Mouse (Mus musculus): ENCODE measurements at regions not wholly inside any gene's neighbourhood (a gene's known extent, or its start where the extent isn't known, plus 50 kb on each side); places are given as distances from the start of the nearest gene placed in this dataset.

DNA sequence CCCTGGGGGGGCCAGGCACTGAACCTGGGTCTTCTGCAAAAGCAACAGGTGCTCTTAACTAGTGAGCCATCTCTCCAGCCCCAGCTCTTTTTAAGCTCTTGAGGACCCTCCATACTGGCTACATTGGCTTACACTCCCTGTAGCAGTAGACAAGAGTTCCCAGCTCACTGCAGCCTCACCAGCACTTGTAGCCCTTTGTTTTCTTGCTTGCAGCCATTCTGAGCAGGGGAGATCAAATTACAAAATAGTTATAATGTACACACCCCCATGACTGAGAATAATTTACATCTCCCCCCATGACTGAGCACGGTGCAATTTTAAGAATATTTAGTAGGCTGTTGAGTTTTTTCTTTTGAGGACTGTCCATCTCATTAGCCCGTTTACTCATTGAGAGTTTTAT is 165.8 kb upstream of the Prep start:
- Histone ChIP-seq H3K36me3 (ENCODE audit: control insufficient read depth, insufficient read depth, low read length) (no peaks in the 10 kb centered on the region), H3K27me3 (replicated peaks; ENCODE audit: control insufficient read depth, insufficient read depth, low read length) (no peaks in the 10 kb centered on the region), H3K9ac (ENCODE audit: low read depth, low read length) (no peak overlapping the region), H3K4me2 (no peak overlapping the region), H3K9me3 (ENCODE audit: control insufficient read depth, low read length) (no peaks in the 10 kb centered on the region), H3K4me1 (replicated peaks; ENCODE audit: control insufficient read depth, insufficient read depth, low read length) (no peaks in the 10 kb centered on the region), H3K27ac (ENCODE audit: low read depth, low read length) (no peak overlapping the region), H3K4me3 (ENCODE audit: low read depth, low read length) (no peak overlapping the region)
- WGBS, result 82% methylated on average over 2 of the region's 2 CpGs
- no peak for ATAC-seq (replicated peaks; ENCODE audit: low FRiP score)
- DNase-seq (ENCODE audit: low spot score), result no peak

DNA sequence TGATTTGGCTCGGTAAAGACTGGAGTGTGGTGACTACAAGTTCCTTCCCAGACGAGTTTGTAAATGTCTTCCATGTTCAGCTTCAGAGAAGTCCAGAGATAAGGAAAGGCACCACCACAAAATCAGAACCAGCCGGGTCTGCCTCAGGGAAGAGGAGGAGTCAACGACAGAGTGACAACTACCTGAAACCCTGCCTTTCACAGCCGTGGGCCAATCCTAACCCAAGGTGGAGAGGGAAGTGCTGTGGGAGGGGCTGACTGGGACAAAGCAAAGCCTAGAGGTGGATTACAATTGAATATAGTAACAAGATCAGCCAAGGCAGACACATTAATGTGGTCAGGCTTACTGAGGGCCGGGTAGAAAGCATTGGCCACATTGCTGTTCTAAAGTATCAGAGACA is 174.9 kb upstream of the Prep start:
- ATAC-seq (replicated peaks; ENCODE audit: low FRiP score) (no peak), DNase-seq (ENCODE audit: low spot score) (no peak)
- Histone ChIP-seq H3K4me1 (replicated peaks; ENCODE audit: control insufficient read depth, insufficient read depth, low read length) (no peaks in the 10 kb centered on the region), H3K27me3 (replicated peaks; ENCODE audit: control insufficient read depth, insufficient read depth, low read length) (no peaks in the 10 kb centered on the region), H3K9ac (ENCODE audit: low read depth, low read length) (no peak overlapping the region), H3K36me3 (ENCODE audit: control insufficient read depth, insufficient read depth, low read length) (no peaks in the 10 kb centered on the region), H3K27ac (ENCODE audit: low read depth, low read length) (no peak overlapping the region), H3K9me3 (ENCODE audit: control insufficient read depth, low read length) (no peaks in the 10 kb centered on the region), H3K4me3 (ENCODE audit: low read depth, low read length) (no peak overlapping the region), H3K4me2 (no peak overlapping the region)
- 42% methylated on average over 6 of the region's 6 CpGs for WGBS

- 55% methylated on average over 14 of the region's 14 CpGs for WGBS
- Histone ChIP-seq H3K4me2 (no peak overlapping the region), H3K4me1 (replicated peaks; ENCODE audit: control insufficient read depth, insufficient read depth, low read length) (no peaks in the 10 kb centered on the region), H3K9me3 (ENCODE audit: control insufficient read depth, low read length) (no peaks in the 10 kb centered on the region), H3K27me3 (replicated peaks; ENCODE audit: control insufficient read depth, insufficient read depth, low read length) (no peaks in the 10 kb centered on the region), H3K36me3 (ENCODE audit: control insufficient read depth, insufficient read depth, low read length) (no peaks in the 10 kb centered on the region), H3K9ac (ENCODE audit: low read depth, low read length) (no peak overlapping the region), H3K4me3 (ENCODE audit: low read depth, low read length) (no peak overlapping the region), H3K27ac (ENCODE audit: low read depth, low read length) (no peak overlapping the region)
- ATAC-seq (replicated peaks; ENCODE audit: low FRiP score) (no peak), DNase-seq (ENCODE audit: low spot score) (no peak)
Measured at GRCm38 (mm10) chr10:44887081-44887683, 179.8 kb upstream of the Prep start.

DNA sequence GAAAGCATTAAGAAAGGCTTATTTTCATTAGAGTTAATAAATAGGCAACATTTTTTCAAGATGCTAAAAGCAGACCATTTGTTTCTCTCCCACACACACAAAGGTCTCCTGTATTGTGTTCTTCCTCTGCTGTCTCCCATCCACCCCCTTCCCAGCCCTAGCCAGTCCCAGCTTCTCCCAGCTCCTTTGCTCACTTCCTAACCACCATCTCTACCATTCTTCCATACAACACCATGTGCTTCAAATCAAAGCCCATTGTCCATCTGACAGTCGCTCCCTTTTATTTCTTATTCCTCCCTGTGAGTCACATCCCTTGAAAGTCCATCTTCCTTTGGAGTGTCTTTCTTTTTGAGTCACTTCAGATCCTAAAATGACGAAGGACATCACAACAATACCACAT is 185.0 kb upstream of the Prep start:
- no peak for DNase-seq (ENCODE audit: low spot score)
- no peak overlapping the region for H3K9ac ChIP-seq (ENCODE audit: low read depth, low read length)
- 69% methylated on average over 2 of the region's 2 CpGs for WGBS

GRCm38 (mm10) chr10:44877076-44877663 is 189.8 kb upstream of the Prep start:
- no peak overlapping the region for H3K27ac ChIP-seq (ENCODE audit: low read depth, low read length)
- H3K4me1 ChIP-seq (replicated peaks; ENCODE audit: control insufficient read depth, insufficient read depth, low read length), result no peaks in the 10 kb centered on the region
- ATAC-seq (replicated peaks; ENCODE audit: low FRiP score), result no peak
- no peak overlapping the region for H3K4me3 ChIP-seq (ENCODE audit: low read depth, low read length)
- no peak overlapping the region for H3K9ac ChIP-seq (ENCODE audit: low read depth, low read length)
- no peak for DNase-seq (ENCODE audit: low spot score)
- no peaks in the 10 kb centered on the region for H3K27me3 ChIP-seq (replicated peaks; ENCODE audit: control insufficient read depth, insufficient read depth, low read length)
- 85% methylated on average over 9 of the region's 9 CpGs for WGBS
- H3K9me3 ChIP-seq (ENCODE audit: control insufficient read depth, low read length), result no peaks in the 10 kb centered on the region
- no peak overlapping the region for H3K4me2 ChIP-seq
- no peaks in the 10 kb centered on the region for H3K36me3 ChIP-seq (ENCODE audit: control insufficient read depth, insufficient read depth, low read length)

More for the DNA sequence above, 185.0 kb upstream of the Prep start:
- Histone ChIP-seq H3K36me3 (ENCODE audit: control insufficient read depth, insufficient read depth, low read length) (no peaks in the 10 kb centered on the region), H3K27me3 (replicated peaks; ENCODE audit: control insufficient read depth, insufficient read depth, low read length) (no peaks in the 10 kb centered on the region), H3K4me2 (no peak overlapping the region), H3K9me3 (ENCODE audit: control insufficient read depth, low read length) (no peaks in the 10 kb centered on the region), H3K4me1 (replicated peaks; ENCODE audit: control insufficient read depth, insufficient read depth, low read length) (no peaks in the 10 kb centered on the region), H3K27ac (ENCODE audit: low read depth, low read length) (no peak overlapping the region), H3K4me3 (ENCODE audit: low read depth, low read length) (no peak overlapping the region)
- ATAC-seq (replicated peaks; ENCODE audit: low FRiP score), result no peak

DNA sequence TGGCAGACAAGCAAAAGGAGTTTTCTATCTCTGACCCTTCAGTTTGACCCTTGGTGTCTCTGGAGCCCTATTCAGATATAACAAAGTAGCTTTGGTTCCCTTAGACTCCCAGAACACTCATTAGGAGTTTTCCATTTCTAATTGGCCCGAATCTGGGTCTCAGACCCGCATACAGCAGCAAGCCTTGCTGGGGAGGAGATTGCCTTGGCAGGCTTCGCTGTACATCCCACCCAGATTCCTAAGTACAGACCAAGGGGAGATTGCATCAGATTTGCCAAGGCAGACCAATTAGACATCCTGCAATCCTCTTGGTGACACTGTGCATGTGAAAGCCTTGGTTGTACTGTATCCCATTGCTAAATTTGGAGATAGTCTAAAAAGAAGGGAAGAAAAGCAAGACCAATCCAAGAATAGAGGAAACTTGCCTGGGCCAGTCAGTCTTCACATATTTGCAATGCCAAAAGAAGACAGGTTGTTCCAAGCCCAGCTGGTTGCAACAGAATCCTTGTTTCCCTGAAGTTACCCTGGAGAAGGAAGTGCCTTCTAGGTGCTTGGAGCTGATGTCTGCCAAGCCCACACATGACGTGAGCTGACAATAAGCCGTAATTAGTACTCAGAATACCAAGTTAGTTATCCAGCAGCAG is 193.2 kb upstream of the Prep start:
- H3K4me1 ChIP-seq (replicated peaks; ENCODE audit: control insufficient read depth, insufficient read depth, low read length), result no peaks in the 10 kb centered on the region
- no peak for ATAC-seq (replicated peaks; ENCODE audit: low FRiP score)
- no peaks in the 10 kb centered on the region for H3K9me3 ChIP-seq (ENCODE audit: control insufficient read depth, low read length)
- no peaks in the 10 kb centered on the region for H3K27me3 ChIP-seq (replicated peaks; ENCODE audit: control insufficient read depth, insufficient read depth, low read length)
- H3K4me3 ChIP-seq (ENCODE audit: low read depth, low read length), result no peak overlapping the region
- H3K4me2 ChIP-seq, result no peak overlapping the region
- no peaks in the 10 kb centered on the region for H3K36me3 ChIP-seq (ENCODE audit: control insufficient read depth, insufficient read depth, low read length)
- H3K9ac ChIP-seq (ENCODE audit: low read depth, low read length), result no peak overlapping the region
- no peak overlapping the region for H3K27ac ChIP-seq (ENCODE audit: low read depth, low read length)
- WGBS, result 86% methylated on average over 5 of the region's 5 CpGs
- no peak for DNase-seq (ENCODE audit: low spot score)

- no peak overlapping the region for H3K4me3 ChIP-seq (ENCODE audit: low read depth, low read length)
- H3K9me3 ChIP-seq (ENCODE audit: control insufficient read depth, low read length), result no peaks in the 10 kb centered on the region
- H3K27ac ChIP-seq (ENCODE audit: low read depth, low read length), result no peak overlapping the region
- no peak for ATAC-seq (replicated peaks; ENCODE audit: low FRiP score)
- no peaks in the 10 kb centered on the region for H3K27me3 ChIP-seq (replicated peaks; ENCODE audit: control insufficient read depth, insufficient read depth, low read length)
- no peaks in the 10 kb centered on the region for H3K36me3 ChIP-seq (ENCODE audit: control insufficient read depth, insufficient read depth, low read length)
- no peak overlapping the region for H3K4me2 ChIP-seq
- DNase-seq (ENCODE audit: low spot score), result no peak
- no peak overlapping the region for H3K9ac ChIP-seq (ENCODE audit: low read depth, low read length)
- H3K4me1 ChIP-seq (replicated peaks; ENCODE audit: control insufficient read depth, insufficient read depth, low read length), result no peaks in the 10 kb centered on the region
- WGBS, result 65% methylated on average over 1 of the region's 1 CpGs
Measured at GRCm38 (mm10) chr10:44864191-44864747, 202.7 kb upstream of the Prep start.

GRCm38 (mm10) chr10:44862360-44862674 is 204.7 kb upstream of the Prep start:
- no peaks in the 10 kb centered on the region for H3K36me3 ChIP-seq (ENCODE audit: control insufficient read depth, insufficient read depth, low read length)
- H3K9ac ChIP-seq (ENCODE audit: low read depth, low read length), result no peak overlapping the region
- no peak overlapping the region for H3K27ac ChIP-seq (ENCODE audit: low read depth, low read length)
- no peak for ATAC-seq (replicated peaks; ENCODE audit: low FRiP score)
- no peak for DNase-seq (ENCODE audit: low spot score)
- H3K4me3 ChIP-seq (ENCODE audit: low read depth, low read length), result no peak overlapping the region
- no peak overlapping the region for H3K4me2 ChIP-seq
- no peaks in the 10 kb centered on the region for H3K9me3 ChIP-seq (ENCODE audit: control insufficient read depth, low read length)
- no peaks in the 10 kb centered on the region for H3K4me1 ChIP-seq (replicated peaks; ENCODE audit: control insufficient read depth, insufficient read depth, low read length)
- WGBS, result 71% methylated on average over 8 of the region's 8 CpGs
- H3K27me3 ChIP-seq (replicated peaks; ENCODE audit: control insufficient read depth, insufficient read depth, low read length), result no peaks in the 10 kb centered on the region

All from liver, embryonic 11.5 days (tissue).